Mouse (Mus musculus): ENCODE results near the gene Jsrp1. TPM values are rescaled to one million over a fixed set of nuclear protein-coding genes. Genes with fewer than 3 reads are reported as not detected.

Gene Jsrp1
- 0.21 and 0.96 TPM in 2 replicates for polyA plus RNA-seq (2012; rRNA removed; ENCODE audit: low replicate concordance)

GRCm38 (mm10) chr10:80813366-80813765 is at the start of gene Jsrp1:
Jsrp1 (minus strand) TSS chr10:80813498.

DNA sequence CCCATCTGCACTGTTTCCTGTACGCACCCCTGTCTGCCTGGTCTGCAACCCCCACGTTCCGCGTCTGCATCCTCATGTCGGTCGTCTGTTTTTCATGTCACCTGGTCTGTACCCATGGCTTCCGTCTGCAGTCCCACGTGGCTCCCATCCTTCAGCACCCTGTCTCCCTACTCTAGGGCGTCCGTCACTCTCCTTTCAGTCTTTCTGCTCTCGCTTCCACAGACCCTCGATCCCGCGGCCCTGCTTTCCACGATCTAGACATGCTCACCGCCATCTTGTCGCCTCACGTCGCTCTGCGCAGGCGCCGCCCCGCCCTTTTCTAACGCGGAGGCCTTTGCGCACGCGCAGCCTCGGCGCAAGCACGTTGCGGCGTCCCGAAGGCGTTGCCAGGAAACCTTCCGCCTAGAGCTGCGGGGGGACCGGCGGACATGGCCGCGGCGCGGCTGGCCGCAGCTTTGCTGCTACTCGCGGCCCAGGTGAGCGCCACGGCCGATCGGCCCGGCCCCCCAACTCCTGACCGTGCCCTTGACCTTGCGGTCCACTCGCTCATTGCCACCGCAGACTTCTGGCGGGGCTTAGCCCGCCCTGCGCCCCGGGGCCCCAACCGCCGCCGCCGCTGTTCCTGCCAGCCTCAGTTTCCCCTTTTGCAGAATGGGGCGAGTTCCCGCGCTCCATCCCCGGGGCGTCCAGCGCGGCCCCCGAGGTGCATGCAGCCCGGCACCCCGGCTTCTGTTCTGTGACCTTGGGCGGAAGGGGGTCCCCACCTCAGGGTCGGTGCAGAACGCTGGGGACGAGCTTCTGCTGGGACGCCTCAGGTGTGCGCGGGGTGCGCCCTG is 41.8 kb upstream of the Jsrp1 start, which contains the start of the genes Lsm7 and Sppl2b:
Gene Lsm7, minus strand, starts transcription at position 297 of the 836 bp plus-strand sequence.
Gene Sppl2b, plus strand, starts transcription at position 363 of the 836 bp plus-strand sequence.

DNA sequence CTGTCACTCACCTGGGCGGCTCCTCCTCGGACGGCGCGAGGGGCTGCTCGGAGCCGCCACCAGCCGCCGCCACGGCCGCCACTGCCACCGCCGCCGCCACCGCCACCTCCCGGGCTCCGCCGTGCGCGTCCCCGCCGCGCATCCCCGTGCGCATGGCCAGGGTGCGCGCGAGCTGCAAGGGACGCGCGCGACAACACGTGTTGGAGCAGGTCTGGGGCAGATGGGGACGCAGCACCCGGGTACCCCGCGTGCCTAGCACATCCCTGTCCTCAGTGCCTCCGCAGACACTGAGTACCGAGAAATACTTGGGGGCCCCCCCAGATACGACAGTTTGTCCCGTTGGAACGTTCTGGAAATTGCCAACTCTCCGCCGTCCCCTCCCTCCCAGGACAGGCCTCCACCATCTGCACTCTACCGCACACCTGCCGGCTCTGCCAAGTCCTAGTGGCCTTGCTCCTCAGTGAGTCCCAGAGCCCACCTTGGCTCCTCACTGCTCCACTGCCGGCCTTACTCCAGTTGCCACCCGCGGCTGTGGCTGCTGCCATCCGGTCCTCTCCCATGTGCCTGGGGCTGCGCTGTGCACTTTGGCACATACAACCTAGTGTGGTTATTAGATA is 30.7 kb upstream of the Jsrp1 start, which contains the start of gene Lingo3:
Gene Lingo3, minus strand, starts transcription at position 109 of the 617 bp plus-strand sequence.

GRCm38 (mm10) chr10:80826151-80827062 is 13.1 kb upstream of the Jsrp1 start, which contains the start of gene Oaz1:
Oaz1 (plus strand) TSS chr10:80826656.

GRCm38 (mm10) chr10:80804916-80805315 is 8.4 kb downstream of the Jsrp1 start, which contains the start of gene Amh:
Amh (plus strand) TSS chr10:80805243.

DNA sequence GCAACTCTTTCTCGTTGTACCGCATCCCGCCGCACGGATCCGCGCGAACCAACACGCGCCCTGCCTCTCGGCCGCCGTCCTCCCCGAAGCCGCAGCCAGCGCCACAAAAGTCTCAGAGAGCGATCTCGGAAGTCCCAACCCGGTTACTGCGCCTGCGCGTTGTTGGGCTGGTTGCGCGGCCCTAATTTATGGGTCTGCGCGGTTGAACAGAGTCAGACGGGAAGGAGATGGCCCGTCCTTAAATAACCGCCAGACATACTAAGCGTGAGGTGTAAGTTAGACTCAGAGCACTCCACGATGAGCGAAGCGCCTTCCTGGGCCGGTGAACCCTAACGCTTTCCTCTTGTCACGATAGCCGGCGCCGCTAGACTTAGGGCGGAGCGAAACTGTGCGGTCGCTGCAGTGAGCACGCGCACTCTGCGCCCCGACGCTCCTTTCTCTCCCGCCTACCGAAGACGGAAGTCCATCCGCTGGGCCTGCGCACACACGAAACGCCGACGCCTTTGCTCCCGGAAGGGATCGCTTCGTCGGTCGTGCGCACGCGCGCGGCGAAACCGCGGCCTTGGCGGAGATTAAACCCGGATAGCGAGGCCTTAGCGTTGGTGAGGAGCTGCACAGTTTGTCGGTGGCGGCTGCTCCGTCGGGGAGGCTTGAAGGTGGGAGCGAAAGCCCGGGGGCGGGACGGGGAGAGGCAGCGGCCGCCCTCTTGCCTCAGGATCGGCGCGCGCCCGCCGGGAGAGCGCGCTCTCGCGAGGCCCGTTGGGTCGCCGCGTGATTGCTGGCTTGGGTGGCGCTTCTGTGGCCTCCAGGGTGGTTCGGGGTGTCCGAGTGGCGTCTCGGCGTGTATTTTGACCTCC is 14.9 kb downstream of the Jsrp1 start, which contains the start of the genes Sf3a2 and Plekhj1:
Gene Sf3a2, plus strand, starts transcription at position 49 of the 857 bp plus-strand sequence.
Gene Plekhj1, minus strand, starts transcription at position 477 of the 857 bp plus-strand sequence.

Other genes starting within 250 kb of the Jsrp1 start
- 13.1 and 28.3 TPM in 2 replicates for gene Klf16, start 236.2 kb downstream of the Jsrp1 start, polyA plus RNA-seq (2012; rRNA removed; ENCODE audit: low replicate concordance)
- 199 and 204 TPM in 2 replicates for gene Abhd17a, start 223.2 kb downstream of the Jsrp1 start, polyA plus RNA-seq (2012; rRNA removed; ENCODE audit: low replicate concordance)
- gene Scamp4, start 210.6 kb downstream of the Jsrp1 start, polyA plus RNA-seq (2012; rRNA removed; ENCODE audit: low replicate concordance): 107 and 129 TPM in 2 replicates
- 9.4 and 12.8 TPM in 2 replicates for gene Adat3, start 210.6 kb downstream of the Jsrp1 start, polyA plus RNA-seq (2012; rRNA removed; ENCODE audit: low replicate concordance)
- gene Gm49322, start 207.5 kb downstream of the Jsrp1 start, polyA plus RNA-seq (2012; rRNA removed; ENCODE audit: low replicate concordance): 1.6 and 3.7 TPM in 2 replicates
- 183 and 235 TPM in 2 replicates for gene Csnk1g2, start 190.7 kb downstream of the Jsrp1 start, polyA plus RNA-seq (2012; rRNA removed; ENCODE audit: low replicate concordance)
- gene Btbd2, start 156.4 kb downstream of the Jsrp1 start, polyA plus RNA-seq (2012; rRNA removed; ENCODE audit: low replicate concordance): 80.1 and 107 TPM in 2 replicates
- gene Mknk2, start 135.4 kb downstream of the Jsrp1 start, polyA plus RNA-seq (2012; rRNA removed; ENCODE audit: low replicate concordance): 507 and 1,079 TPM in 2 replicates
- gene Mob3a, start 111.5 kb downstream of the Jsrp1 start, polyA plus RNA-seq (2012; rRNA removed; ENCODE audit: low replicate concordance): 43.3 and 51.8 TPM in 2 replicates
- 61.1 and 73.0 TPM in 2 replicates for gene Izumo4, start 111.3 kb downstream of the Jsrp1 start, polyA plus RNA-seq (2012; rRNA removed; ENCODE audit: low replicate concordance)
- gene Ap3d1, start 71.2 kb downstream of the Jsrp1 start, polyA plus RNA-seq (2012; rRNA removed; ENCODE audit: low replicate concordance): 155 and 208 TPM in 2 replicates
- gene Dot1l, start 58.3 kb downstream of the Jsrp1 start, polyA plus RNA-seq (2012; rRNA removed; ENCODE audit: low replicate concordance): 17.0 and 39.8 TPM in 2 replicates
- gene Sf3a2, start 15.3 kb downstream of the Jsrp1 start, polyA plus RNA-seq (2012; rRNA removed; ENCODE audit: low replicate concordance): 24.0 and 43.6 TPM in 2 replicates
- 44.8 and 76.1 TPM in 2 replicates for gene Plekhj1, start 14.9 kb downstream of the Jsrp1 start, polyA plus RNA-seq (2012; rRNA removed; ENCODE audit: low replicate concordance)
- gene Amh, start 8.3 kb downstream of the Jsrp1 start, polyA plus RNA-seq (2012; rRNA removed; ENCODE audit: low replicate concordance): 0.44 and 0.53 TPM in 2 replicates
- 919 and 1,058 TPM in 2 replicates for gene Oaz1, start 13.2 kb upstream of the Jsrp1 start, polyA plus RNA-seq (2012; rRNA removed; ENCODE audit: low replicate concordance)
- gene Lingo3, start 30.5 kb upstream of the Jsrp1 start, polyA plus RNA-seq (2012; rRNA removed; ENCODE audit: low replicate concordance): 0.03 TPM in 1 of 2 replicates, not detected in the other
- 86.7 and 136 TPM in 2 replicates for gene Lsm7, start 41.7 kb upstream of the Jsrp1 start, polyA plus RNA-seq (2012; rRNA removed; ENCODE audit: low replicate concordance)
- gene Sppl2b, start 41.8 kb upstream of the Jsrp1 start, polyA plus RNA-seq (2012; rRNA removed; ENCODE audit: low replicate concordance): 62.5 and 116 TPM in 2 replicates
- gene Tmprss9, start 58.4 kb upstream of the Jsrp1 start, polyA plus RNA-seq (2012; rRNA removed; ENCODE audit: low replicate concordance): 0.07 and 0.36 TPM in 2 replicates
- gene Timm13, start 87.5 kb upstream of the Jsrp1 start, polyA plus RNA-seq (2012; rRNA removed; ENCODE audit: low replicate concordance): 179 and 198 TPM in 2 replicates
- 7.3 and 23.8 TPM in 2 replicates for gene Lmnb2, start 104.7 kb upstream of the Jsrp1 start, polyA plus RNA-seq (2012; rRNA removed; ENCODE audit: low replicate concordance)
- gene Gadd45b, start 116.6 kb upstream of the Jsrp1 start, polyA plus RNA-seq (2012; rRNA removed; ENCODE audit: low replicate concordance): 18.0 and 22.1 TPM in 2 replicates
- gene Gng7, start 201.4 kb upstream of the Jsrp1 start, polyA plus RNA-seq (2012; rRNA removed; ENCODE audit: low replicate concordance): 8.4 and 8.5 TPM in 2 replicates
- 0.08 and 0.13 TPM in 2 replicates for gene Diras1, start 212.2 kb upstream of the Jsrp1 start, polyA plus RNA-seq (2012; rRNA removed; ENCODE audit: low replicate concordance)
- 47.1 and 47.6 TPM in 2 replicates for gene Slc39a3, start 223.9 kb upstream of the Jsrp1 start, polyA plus RNA-seq (2012; rRNA removed; ENCODE audit: low replicate concordance)
- gene Sgta, start 246.7 kb upstream of the Jsrp1 start, polyA plus RNA-seq (2012; rRNA removed; ENCODE audit: low replicate concordance): 276 and 324 TPM in 2 replicates

Data from subcutaneous adipose tissue, adult 2 months (tissue).